Mouse (Mus musculus) midbrain, embryonic 13.5 days (tissue): ENCODE measurements around the gene Oit1. TPM values are rescaled to one million over a fixed set of nuclear protein-coding genes. Genes with fewer than 3 reads are reported as not detected.
A peak's percentile ranks its signal among the peaks of the same experiment; 100 is the strongest.

Experiments
- ATAC-seq: fragments of 200-750 bp; cut with Nextera tagmentation; 2 replicates; pipeline ENCODE4 v1.8.0; 2017; ENCODE audit warnings: mild to moderate bottlenecking, moderate TSS enrichment, moderate library complexity
- H3K27ac ChIP-seq: fragments of 300-500 bp; sonication (generic); 2 replicates; pipeline ENCODE4 v1.5.1; 2015; ENCODE audit warnings: inconsistent platforms, mild to moderate bottlenecking, moderate library complexity
- H3K27me3 ChIP-seq: fragments of 300-500 bp; sonication (generic); 2 replicates; pipeline ENCODE4 v1.6.1; 2015; ENCODE audit warnings: mild to moderate bottlenecking, inconsistent platforms
- H3K36me3 ChIP-seq: fragments of 300-500 bp; sonication (generic); 2 replicates; pipeline ENCODE4 v1.6.1; 2015; ENCODE audit warnings: mild to moderate bottlenecking, inconsistent platforms
- H3K4me1 ChIP-seq: fragments of 300-500 bp; sonication (generic); replicated peaks from 2 replicates; pipeline ENCODE4 v1.6.1; 2015; ENCODE audit warnings: inconsistent platforms
- H3K4me2 ChIP-seq: fragments of 300-500 bp; sonication (generic); replicated peaks from 2 replicates; pipeline ENCODE4 v1.6.1; 2015; ENCODE audit warnings: moderate library complexity, mild to moderate bottlenecking, inconsistent platforms
- H3K4me3 ChIP-seq: fragments of 300-500 bp; sonication (generic); replicated peaks from 2 replicates; pipeline ENCODE4 v1.5.1; 2015; ENCODE audit warnings: mild to moderate bottlenecking, inconsistent platforms
- H3K9ac ChIP-seq: fragments of 300-500 bp; sonication (generic); replicated peaks from 2 replicates; pipeline ENCODE4 v1.6.1; 2015; ENCODE audit warnings: mild to moderate bottlenecking, inconsistent platforms
- H3K9me3 ChIP-seq: fragments of 300-500 bp; sonication (generic); 2 replicates; pipeline ENCODE4 v1.6.1; 2016; ENCODE audit warnings: mild to moderate bottlenecking, inconsistent platforms
- WGBS: fragments of 180-500 bp; shearing (Covaris S2); methylation state at CpG from one replicate; pipeline ENCODE4 v1.1.7; 2015; 5-methylcytosine and 5-hydroxymethylcytosine counted together
- polyA plus RNA-seq: library from polyadenylated mRNA; unstranded; fragments of >200 nt; fragmentation: Nextera tagmentation; extraction: Ambion mirVana; gene quantifications from 2 replicates; pipeline ENCODE4 v1.2.1, GENCODE M21; 2015

Gene Oit1
- polyA plus RNA-seq, 1 experiment from 2014 or later = not detected

- H3K4me2 ChIP-seq = no peak overlapping the region
- H3K36me3 ChIP-seq = no peaks in the 10 kb centered on the region
- H3K27ac ChIP-seq = no peak overlapping the region
- WGBS = 84% methylated on average over 11 of the region's 11 CpGs
- H3K27me3 ChIP-seq = no peaks in the 10 kb centered on the region
- H3K9me3 ChIP-seq = no peaks in the 10 kb centered on the region
- no peak overlapping the region for H3K9ac ChIP-seq
- H3K4me3 ChIP-seq = no peak overlapping the region
- H3K4me1 ChIP-seq = peaks cover 13% of the 10 kb centered on the region
- ATAC-seq = no peak; the same call in 1 of the 2 replicates
These were observed 46.0 kb downstream of the Oit1 start for GRCm38 (mm10) chr14:8332314-8333252.

- H3K27ac ChIP-seq = no peak overlapping the region
- H3K4me3 ChIP-seq = no peak overlapping the region
- no peaks in the 10 kb centered on the region for H3K27me3 ChIP-seq
- H3K9me3 ChIP-seq = no peaks in the 10 kb centered on the region
- no peak for ATAC-seq
- no peak overlapping the region for H3K9ac ChIP-seq
- no peak overlapping the region for H3K4me2 ChIP-seq
- peaks cover 17% of the 10 kb centered on the region for H3K4me1 ChIP-seq
- 89% methylated on average over 14 of the region's 14 CpGs for WGBS
- H3K36me3 ChIP-seq = no peaks in the 10 kb centered on the region
These were observed 47.1 kb downstream of the Oit1 start for GRCm38 (mm10) chr14:8331307-8331905.

- Histone ChIP-seq H3K9ac (no peak overlapping the region), H3K36me3 (no peaks in the 10 kb centered on the region), H3K27ac (no peak overlapping the region), H3K4me2 (no peak overlapping the region), H3K9me3 (no peaks in the 10 kb centered on the region), H3K4me1 (peaks cover 17% of the 10 kb centered on the region), H3K4me3 (no peak overlapping the region), H3K27me3 (no peaks in the 10 kb centered on the region)
- ATAC-seq = no peak
- WGBS = 77% methylated on average over 6 of the region's 6 CpGs
These were observed 48.2 kb downstream of the Oit1 start for GRCm38 (mm10) chr14:8330390-8330789.

- Histone ChIP-seq H3K9me3 (no peaks in the 10 kb centered on the region), H3K27me3 (no peaks in the 10 kb centered on the region), H3K4me2 (no peak overlapping the region), H3K9ac (no peak overlapping the region), H3K36me3 (no peaks in the 10 kb centered on the region), H3K27ac (peak overlapping the region; percentile 25), H3K4me3 (no peak overlapping the region), H3K4me1 (peaks cover 17% of the 10 kb centered on the region)
- peak; percentile 88 for ATAC-seq
- 22% methylated on average over 4 of the region's 4 CpGs for WGBS
These were observed 49.0 kb downstream of the Oit1 start for GRCm38 (mm10) chr14:8329552-8329951.

GRCm38 (mm10) chr14:8327371-8327770 is 51.2 kb downstream of the Oit1 start:
- Histone ChIP-seq H3K9ac (no peak overlapping the region), H3K27me3 (no peaks in the 10 kb centered on the region), H3K4me2 (no peak overlapping the region), H3K4me3 (no peak overlapping the region), H3K36me3 (no peaks in the 10 kb centered on the region), H3K27ac (no peak overlapping the region), H3K9me3 (no peaks in the 10 kb centered on the region), H3K4me1 (peaks cover 17% of the 10 kb centered on the region)
- WGBS = 38% methylated on average over 1 of the region's 1 CpGs
- no peak for ATAC-seq

- no peaks in the 10 kb centered on the region for H3K36me3 ChIP-seq
- no peak for ATAC-seq
These were observed 51.6 kb downstream of the Oit1 start for GRCm38 (mm10) chr14:8326961-8327360.

GRCm38 (mm10) chr14:8325746-8326145 is 52.8 kb downstream of the Oit1 start:
- no peak for ATAC-seq
- Histone ChIP-seq H3K4me1 (peaks cover 17% of the 10 kb centered on the region), H3K27ac (no peak overlapping the region), H3K27me3 (no peaks in the 10 kb centered on the region), H3K9ac (no peak overlapping the region), H3K9me3 (no peaks in the 10 kb centered on the region), H3K4me3 (no peak overlapping the region), H3K36me3 (no peaks in the 10 kb centered on the region), H3K4me2 (no peak overlapping the region)
- 69% methylated on average over 4 of the region's 4 CpGs for WGBS

More at GRCm38 (mm10) chr14:8326961-8327360, 51.6 kb downstream of the Oit1 start:
- no peak overlapping the region for H3K4me2 ChIP-seq
- H3K4me1 ChIP-seq = peaks cover 17% of the 10 kb centered on the region
- no peak overlapping the region for H3K27ac ChIP-seq
- no peaks in the 10 kb centered on the region for H3K27me3 ChIP-seq
- H3K4me3 ChIP-seq = no peak overlapping the region
- no peak overlapping the region for H3K9ac ChIP-seq
- H3K9me3 ChIP-seq = no peaks in the 10 kb centered on the region

GRCm38 (mm10) chr14:8320528-8320927 is 58.0 kb downstream of the Oit1 start:
- no peak overlapping the region for H3K9ac ChIP-seq
- no peaks in the 10 kb centered on the region for H3K9me3 ChIP-seq
- no peak overlapping the region for H3K27ac ChIP-seq
- peaks cover 39% of the 10 kb centered on the region for H3K27me3 ChIP-seq
- 89% methylated on average over 3 of the region's 3 CpGs for WGBS
- no peak for ATAC-seq
- H3K4me1 ChIP-seq = peaks cover 20% of the 10 kb centered on the region
- H3K4me3 ChIP-seq = no peak overlapping the region
- H3K36me3 ChIP-seq = no peaks in the 10 kb centered on the region
- no peak overlapping the region for H3K4me2 ChIP-seq

- WGBS = 12% methylated on average over 41 of the region's 41 CpGs
- no peaks in the 10 kb centered on the region for H3K9me3 ChIP-seq
- H3K36me3 ChIP-seq = no peaks in the 10 kb centered on the region
- H3K4me2 ChIP-seq = peak within 1 kb of the TSS; percentile 55
- peaks cover 51% of the 10 kb centered on the region for H3K27me3 ChIP-seq
- peak within 1 kb of the TSS; percentile 41 for H3K9ac ChIP-seq
- H3K4me1 ChIP-seq = peaks cover 20% of the 10 kb centered on the region
- H3K4me3 ChIP-seq = peak within 1 kb of the TSS; percentile 36
- ATAC-seq = peak; percentile 80
- no peak within 1 kb of the TSS for H3K27ac ChIP-seq
These were observed 61.1 kb downstream of the Oit1 start, which contains the start of gene Fam107a for GRCm38 (mm10) chr14:8317194-8318097. Gene Fam107a, minus strand, starts transcription at chr14:8318023.

GRCm38 (mm10) chr14:8316366-8317193 is 62.0 kb downstream of the Oit1 start:
- H3K36me3 ChIP-seq = no peaks in the 10 kb centered on the region
- H3K9me3 ChIP-seq = no peaks in the 10 kb centered on the region
- peaks cover 51% of the 10 kb centered on the region for H3K27me3 ChIP-seq
- peak overlapping the region; percentile 41; the same call in 1 of the 2 replicates for H3K9ac ChIP-seq
- H3K4me2 ChIP-seq = peak overlapping the region; percentile 55
- no peak overlapping the region for H3K27ac ChIP-seq
- H3K4me3 ChIP-seq = peak overlapping the region; percentile 36
- peaks cover 20% of the 10 kb centered on the region for H3K4me1 ChIP-seq
- ATAC-seq = peak; percentile 31
- 2% methylated on average over 23 of the region's 23 CpGs for WGBS

GRCm38 (mm10) chr14:8315169-8315568 is 63.4 kb downstream of the Oit1 start:
- H3K27me3 ChIP-seq = peaks cover 55% of the 10 kb centered on the region

More at GRCm38 (mm10) chr14:8315169-8315568, 63.4 kb downstream of the Oit1 start:
- no peaks in the 10 kb centered on the region for H3K9me3 ChIP-seq
- peaks cover 20% of the 10 kb centered on the region for H3K4me1 ChIP-seq
- H3K27ac ChIP-seq = no peak overlapping the region
- no peak overlapping the region for H3K9ac ChIP-seq
- 86% methylated on average over 6 of the region's 6 CpGs for WGBS
- H3K4me2 ChIP-seq = no peak overlapping the region
- no peaks in the 10 kb centered on the region for H3K36me3 ChIP-seq
- no peak for ATAC-seq
- no peak overlapping the region for H3K4me3 ChIP-seq
